Mouse (Mus musculus) CH12.LX (cell line): Measurements from ENCODE around the gene Rabgap1l. TPM values are rescaled to one million over a fixed set of nuclear protein-coding genes. Genes with fewer than 3 reads are reported as not detected.

Experiments
- DNase-seq: peaks from one replicate; pipeline ENCODE4 v3.0.0-alpha.2; 2013; ENCODE audit errors: extremely low read depth
- H3K27ac ChIP-seq: 2 replicates; pipeline ENCODE4 v1.5.1; 2012; ENCODE audit warnings: low read depth, mild to moderate bottlenecking, control low read depth, moderate library complexity; ENCODE audit not compliant: insufficient read depth
- H3K27me3 ChIP-seq: replicated peaks from 2 replicates; pipeline ENCODE3; 2012; ENCODE audit warnings: inconsistent platforms
- H3K36me3 ChIP-seq, 2 experiments: replicated peaks in 1 of 2; 2 replicates each; pipeline versions ENCODE3 to v1.6.1; 2012; ENCODE audit warnings: inconsistent platforms in 1 of 2, low read length in 1 of 2, mild to moderate bottlenecking in 1 of 2, mixed read lengths in 1 of 2, moderate library complexity in 1 of 2; ENCODE audit not compliant: control insufficient read depth in 1 of 2, insufficient read depth in 1 of 2
- H3K4me1 ChIP-seq, 2 experiments: 2 replicates each; pipeline ENCODE4 v1.6.1; 2012; ENCODE audit warnings: inconsistent platforms in 1 of 2, moderate library complexity in 1 of 2; ENCODE audit not compliant: insufficient read depth in 2 of 2, control insufficient read depth in 1 of 2
- H3K4me2 ChIP-seq: 2 replicates; pipeline ENCODE4 v1.6.1; 2012; ENCODE audit warnings: low read depth, mild to moderate bottlenecking, control low read depth; ENCODE audit not compliant: poor library complexity, insufficient read depth, severe bottlenecking
- H3K4me3 ChIP-seq, 3 experiments: fragments of 150-350 bp in 1 of 3; sonication (generic) in 1 of 3; replicated peaks in 1 of 3; 2 replicates each; pipeline versions ENCODE3 to v1.5.1; 2011 to 2012; ENCODE audit warnings: low read depth in 2 of 3, low read length in 2 of 3, mild to moderate bottlenecking in 2 of 3, moderate library complexity in 2 of 3, control low read depth in 1 of 3, improper control_type of control experiment in 1 of 3, inconsistent platforms in 1 of 3, mixed read lengths in 1 of 3; ENCODE audit not compliant: poor library complexity in 1 of 3
- H3K79me2 ChIP-seq: replicated peaks from 2 replicates; pipeline ENCODE4 v1.6.1; 2012; ENCODE audit warnings: mild to moderate bottlenecking, moderate library complexity; ENCODE audit not compliant: control insufficient read depth, poor library complexity, insufficient read depth, severe bottlenecking; ENCODE audit errors: extremely low read depth
- H3K9ac ChIP-seq: 2 replicates; pipeline ENCODE4 v1.6.1; 2012; ENCODE audit warnings: low read depth, mild to moderate bottlenecking, control low read depth, moderate library complexity; ENCODE audit not compliant: insufficient read depth
- H3K9me3 ChIP-seq: replicated peaks from 2 replicates; pipeline ENCODE3; 2012; ENCODE audit warnings: low read length, inconsistent platforms, mixed read lengths
- BHLHE40 ChIP-seq: IDR thresholded peaks from 2 replicates; pipeline ENCODE4 v1.6.1; 2011; ENCODE audit warnings: mild to moderate bottlenecking, low read depth, low read length, improper control_type of control experiment
- CHD1 ChIP-seq: IDR thresholded peaks from 2 replicates; pipeline ENCODE4 v1.6.1; 2012; ENCODE audit warnings: low read depth, low read length, improper control_type of control experiment, inconsistent platforms
- CHD2 ChIP-seq: IDR thresholded peaks from 2 replicates; pipeline ENCODE4 v1.6.1; 2011; ENCODE audit warnings: low read length, improper control_type of control experiment
- CTCF ChIP-seq, 2 experiments: IDR thresholded peaks in 1 of 2; conservative IDR thresholded peaks in 1 of 2; 2 replicates each; pipeline ENCODE4 v1.5.1; 2011 to 2012; ENCODE audit warnings: low read depth in 2 of 2, low read length in 2 of 2, improper control_type of control experiment in 1 of 2, inconsistent platforms in 1 of 2, mild to moderate bottlenecking in 1 of 2, moderate library complexity in 1 of 2
- E2F4 ChIP-seq: IDR thresholded peaks from 2 replicates; pipeline ENCODE4 v1.6.1; 2011; ENCODE audit warnings: low read depth, low read length, improper control_type of control experiment; ENCODE audit not compliant: insufficient replicate concordance
- EP300 ChIP-seq: IDR thresholded peaks from 2 replicates; pipeline ENCODE4 v1.6.1; 2011; ENCODE audit warnings: low read length, improper control_type of control experiment
- ETS1 ChIP-seq: conservative IDR thresholded peaks from 2 replicates; pipeline ENCODE4 v1.6.1; 2012; ENCODE audit warnings: low read depth, mild to moderate bottlenecking, inconsistent platforms, low read length, improper control_type of control experiment, moderate library complexity
- GABPA ChIP-seq: IDR thresholded peaks from 2 replicates; pipeline ENCODE4 v1.6.1; 2012; ENCODE audit warnings: low read depth, low read length, improper control_type of control experiment, inconsistent platforms; ENCODE audit not compliant: insufficient replicate concordance
- HCFC1 ChIP-seq: IDR thresholded peaks from 2 replicates; pipeline ENCODE4 v1.6.1; 2012; ENCODE audit warnings: low read depth, mild to moderate bottlenecking, inconsistent platforms, low read length, improper control_type of control experiment
- IRF4 ChIP-seq: IDR thresholded peaks from 2 replicates; pipeline ENCODE4 v1.6.1; 2014; ENCODE audit warnings: low read depth, mild to moderate bottlenecking, inconsistent platforms, low read length, improper control_type of control experiment
- JUN ChIP-seq: IDR thresholded peaks from 2 replicates; pipeline ENCODE4 v1.6.1; 2011; ENCODE audit warnings: low read depth, mild to moderate bottlenecking, low read length, improper control_type of control experiment, moderate library complexity; ENCODE audit not compliant: insufficient read depth
- JUND ChIP-seq: conservative IDR thresholded peaks from 2 replicates; pipeline ENCODE4 v1.6.1; 2011; ENCODE audit warnings: low read depth, low read length, improper control_type of control experiment
- KAT2A ChIP-seq: IDR thresholded peaks from 2 replicates; pipeline ENCODE4 v1.6.1; 2012; ENCODE audit warnings: low read length, improper control_type of control experiment, inconsistent platforms; ENCODE audit not compliant: insufficient replicate concordance
- MAFK ChIP-seq: IDR thresholded peaks from 2 replicates; pipeline ENCODE4 v1.6.1; 2011; ENCODE audit warnings: low read length, improper control_type of control experiment; ENCODE audit not compliant: insufficient replicate concordance
- MAX ChIP-seq: IDR thresholded peaks from 2 replicates; pipeline ENCODE4 v1.6.1; 2011; ENCODE audit warnings: low read length, improper control_type of control experiment
- MEF2A ChIP-seq: IDR thresholded peaks from 2 replicates; pipeline ENCODE4 v1.6.1; 2014; ENCODE audit warnings: low read depth, mild to moderate bottlenecking, inconsistent platforms, low read length, improper control_type of control experiment, borderline replicate concordance
- MXI1 ChIP-seq: IDR thresholded peaks from 2 replicates; pipeline ENCODE4 v1.6.1; 2011; ENCODE audit warnings: mild to moderate bottlenecking, low read depth, low read length, improper control_type of control experiment
- MYC ChIP-seq: IDR thresholded peaks from 2 replicates; pipeline ENCODE4 v1.6.1; 2011; ENCODE audit warnings: low read depth, mild to moderate bottlenecking, improper control_type of control experiment, low read length
- NRF1 ChIP-seq: IDR thresholded peaks from 2 replicates; pipeline ENCODE4 v1.6.1; 2014; ENCODE audit warnings: low read depth, mild to moderate bottlenecking, inconsistent platforms, low read length, improper control_type of control experiment, moderate library complexity
- PAX5 ChIP-seq: IDR thresholded peaks from 2 replicates; pipeline ENCODE4 v1.6.1; 2012; ENCODE audit warnings: low read length, inconsistent platforms, mixed read lengths
- POLR2A ChIP-seq: IDR thresholded peaks from 2 replicates; pipeline ENCODE4 v1.6.1; 2011; ENCODE audit warnings: low read depth, mild to moderate bottlenecking, improper control_type of control experiment, low read length
- POLR2AphosphoS2 ChIP-seq: IDR thresholded peaks from 2 replicates; pipeline ENCODE4 v1.6.1; 2011; ENCODE audit warnings: low read depth, low read length, improper control_type of control experiment
- RAD21 ChIP-seq: IDR thresholded peaks from 2 replicates; pipeline ENCODE4 v1.6.1; 2011; ENCODE audit warnings: low read depth, mild to moderate bottlenecking, low read length, improper control_type of control experiment, moderate library complexity
- SMC3 ChIP-seq: IDR thresholded peaks from 2 replicates; pipeline ENCODE4 v1.6.1; 2011; ENCODE audit warnings: low read depth, low read length, improper control_type of control experiment
- TBP ChIP-seq: conservative IDR thresholded peaks from 2 replicates; pipeline ENCODE4 v1.6.1; 2011; ENCODE audit warnings: low read depth, low read length, improper control_type of control experiment
- TCF12 ChIP-seq: IDR thresholded peaks from 2 replicates; pipeline ENCODE4 v1.6.1; 2014; ENCODE audit warnings: low read depth, mild to moderate bottlenecking, inconsistent platforms, low read length, improper control_type of control experiment
- UBTF ChIP-seq: IDR thresholded peaks from 2 replicates; pipeline ENCODE4 v1.6.1; 2012; ENCODE audit warnings: low read depth, mild to moderate bottlenecking, inconsistent platforms, low read length, improper control_type of control experiment, moderate library complexity
- USF1 ChIP-seq: IDR thresholded peaks from 2 replicates; pipeline ENCODE4 v1.6.1; 2014; ENCODE audit warnings: low read depth, mild to moderate bottlenecking, inconsistent platforms, low read length, improper control_type of control experiment
- ZC3H11A ChIP-seq: IDR thresholded peaks from 2 replicates; pipeline ENCODE4 v1.6.1; 2012; ENCODE audit warnings: low read depth, mild to moderate bottlenecking, inconsistent platforms, low read length, improper control_type of control experiment
- ZMIZ1 ChIP-seq: IDR thresholded peaks from 2 replicates; pipeline ENCODE4 v1.6.1; 2012; ENCODE audit warnings: low read depth, mild to moderate bottlenecking, inconsistent platforms, low read length, improper control_type of control experiment
- ZNF384 ChIP-seq: IDR thresholded peaks from 2 replicates; pipeline ENCODE4 v1.6.1; 2012; ENCODE audit warnings: low read depth, low read length, improper control_type of control experiment, inconsistent platforms
- dilution Hi-C: fragments of 300-500 bp; cut with MboI; formaldehyde crosslinking; loops from 2 replicates; pipeline ENCODE4 v1.14.3; 2020; ENCODE audit warnings: low sequenced_read_pairs; ENCODE audit not compliant: extremely low pct_unique_long_range_greater_than_20kb, extremely low pct_ligation_motif_present
- in situ Hi-C: fragments of 300-500 bp; cut with MboI; formaldehyde crosslinking; loops from 3 replicates; pipeline ENCODE4 v1.14.3; 2019; ENCODE audit warnings: low sequenced_read_pairs, low pct_ligation_motif_present, low pct_unique_long_range_greater_than_20kb, mixed read lengths
- polyA plus RNA-seq: library from polyadenylated mRNA; unstranded; fragments of >175 nt; gene quantifications from 2 replicates; pipeline ENCODE4 v1.2.1, GENCODE M21; 2012; ENCODE audit warnings: low read depth; ENCODE audit not compliant: insufficient read length
- total RNA-seq, 2 experiments: library from RNA; depleted of rRNA; stranded (reverse); fragments of 300-350 nt in 1 of 2; fragments of >200 nt in 1 of 2; gene quantifications; 2 replicates each; pipeline ENCODE4 v1.2.3; 2012 to 2014

The Rabgap1l gene
- total and polyA plus RNA-seq, 3 experiments: 84.0 to 109 (median 85.6) TPM

- peak; percentile 79 for DNase-seq
- Histone ChIP-seq H3K4me1 (peaks cover 16 to 34% of the 10 kb centered on the region in 2 experiments), H3K79me2 (no peaks in the 10 kb centered on the region)
These were observed 7.0 kb upstream of the Rabgap1l start for GRCm38 (mm10) chr1:160799972-160800371.

GRCm38 (mm10) chr1:160795016-160795415, 2.0 kb upstream of the Rabgap1l start:
- peak; percentile 63 for DNase-seq
- Histone ChIP-seq H3K27ac (peak overlapping the region; percentile 85), H3K27me3 (no peaks in the 10 kb centered on the region), H3K4me2 (peak overlapping the region; percentile 29; the same call in 1 of the 2 replicates), H3K79me2 (peaks cover 24% of the 10 kb centered on the region), H3K36me3 (no peaks in the 10 kb centered on the region), H3K9ac (peak overlapping the region; percentile 13; the same call in 1 of the 2 replicates), H3K4me3 (no peak overlapping the region), H3K9me3 (peaks cover 3% of the 10 kb centered on the region), H3K4me1 (peaks cover 15 to 39% of the 10 kb centered on the region in 2 experiments)
- in situ Hi-C loops: loop anchor here (5.0 kb wide), 1 partner anchor 37 kb away; no protein-coding TSS in a partner anchor
- dilution Hi-C loops: no loop called here
- no peak for TF ChIP-seq USF1
- TF ChIP-seq ETS1: peak; percentile 33; the same call in 1 of the 2 replicates
- TF ChIP-seq POLR2A: peak; percentile 41; the same call in 1 of the 2 replicates
- no peak for TF ChIP-seq GABPA
- TF ChIP-seq NRF1: no peak
- TF ChIP-seq MAX: no peak
- TF ChIP-seq BHLHE40: peak; percentile 48
- TF ChIP-seq UBTF: no peak
- no peak for TF ChIP-seq ZNF384
- no peak for TF ChIP-seq CTCF (conservative IDR thresholded peaks at IDR 0.05 in 1 of 2, IDR thresholded peaks at IDR 0.05 in 1 of 2; ENCODE audit: low read depth in 2 of 2, low read length in 2 of 2)
- 0 out of 2 replicates have a peak, but pooled peaks have one; percentile 48 for TF ChIP-seq MYC
- 0 out of 2 replicates have a peak, but pooled peaks have one; percentile 3 for TF ChIP-seq SMC3
- TF ChIP-seq CHD2: no peak
- TF ChIP-seq HCFC1: no peak; the same call in 1 of the 2 replicates
- TF ChIP-seq MAFK: no peak
- peak; percentile 45; the same call in 1 of the 2 replicates for TF ChIP-seq EP300
- peak; percentile 88 for TF ChIP-seq MEF2A
- no peak for TF ChIP-seq JUND
- TF ChIP-seq CHD1: no peak
- no peak; the same call in 1 of the 2 replicates for TF ChIP-seq MXI1
- no peak for TF ChIP-seq KAT2A
- TF ChIP-seq JUN: no peak
- no peak for TF ChIP-seq ZMIZ1
- TF ChIP-seq RAD21: no peak; the same call in 1 of the 2 replicates
- no peak for TF ChIP-seq PAX5
- TF ChIP-seq ZC3H11A: no peak
- TF ChIP-seq E2F4: no peak
- TF ChIP-seq IRF4: peak; percentile 42
- no peak for TF ChIP-seq POLR2AphosphoS2

More at GRCm38 (mm10) chr1:160799972-160800371, 7.0 kb upstream of the Rabgap1l start:
- H3K27ac ChIP-seq: peak overlapping the region; percentile 78
- dilution Hi-C loops (no loop called here), in situ Hi-C loops (loop anchor here (5.0 kb wide), 1 partner anchor 32 kb away; no protein-coding TSS in a partner anchor)
- no peak overlapping the region for H3K9ac ChIP-seq
- H3K36me3 ChIP-seq: no peaks in the 10 kb centered on the region
- H3K27me3 ChIP-seq: no peaks in the 10 kb centered on the region
- no peak overlapping the region for H3K4me3 ChIP-seq
- TF ChIP-seq IRF4 (peak; percentile 33; the same call in 1 of the 2 replicates), ZMIZ1 (no peak), BHLHE40 (peak; percentile 39; the same call in 1 of the 2 replicates), GABPA (no peak), TCF12 (peak; percentile 36; the same call in 1 of the 2 replicates), TBP (0 out of 2 replicates have a peak, but pooled peaks have one; percentile 56), ETS1 (0 out of 2 replicates have a peak, but pooled peaks have one; percentile 19), MEF2A (peak; percentile 59; the same call in 1 of the 2 replicates)
- H3K4me2 ChIP-seq: no peak overlapping the region
- peaks cover 3% of the 10 kb centered on the region for H3K9me3 ChIP-seq
